Mouse (Mus musculus) adipocyte (in vitro differentiated cells): ENCODE measurements around the gene Plcb4.

Source experiments
- DNase-seq: peaks from one replicate; pipeline ENCODE4 v3.0.0-alpha.2; 2016; ENCODE audit warnings: low spot score

Plcb4 gene

GRCm38 (mm10) chr2:136012759-136013158 lies 353.9 kb downstream of the Plcb4 start:
- no peak for DNase-seq

DNA sequence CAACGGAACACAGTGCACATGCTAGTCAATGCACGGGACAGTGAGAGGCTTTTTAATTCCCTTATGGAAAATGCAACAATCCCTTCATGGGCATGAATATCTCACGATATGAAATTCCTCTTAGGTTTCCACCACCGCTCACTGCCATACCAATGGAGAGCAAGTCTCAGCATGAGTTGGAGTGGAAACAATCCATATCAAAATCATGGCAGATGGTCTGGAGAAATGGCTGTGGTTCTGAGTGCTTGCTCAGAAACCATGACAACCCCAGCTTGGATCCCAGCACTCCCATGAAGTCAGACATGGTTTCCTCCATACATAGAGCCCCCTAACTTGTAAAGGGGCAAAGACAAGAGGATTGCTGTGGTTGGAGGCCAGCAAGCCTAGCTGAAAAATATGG lies 389.7 kb downstream of the Plcb4 start:
- DNase-seq = no peak

DNA sequence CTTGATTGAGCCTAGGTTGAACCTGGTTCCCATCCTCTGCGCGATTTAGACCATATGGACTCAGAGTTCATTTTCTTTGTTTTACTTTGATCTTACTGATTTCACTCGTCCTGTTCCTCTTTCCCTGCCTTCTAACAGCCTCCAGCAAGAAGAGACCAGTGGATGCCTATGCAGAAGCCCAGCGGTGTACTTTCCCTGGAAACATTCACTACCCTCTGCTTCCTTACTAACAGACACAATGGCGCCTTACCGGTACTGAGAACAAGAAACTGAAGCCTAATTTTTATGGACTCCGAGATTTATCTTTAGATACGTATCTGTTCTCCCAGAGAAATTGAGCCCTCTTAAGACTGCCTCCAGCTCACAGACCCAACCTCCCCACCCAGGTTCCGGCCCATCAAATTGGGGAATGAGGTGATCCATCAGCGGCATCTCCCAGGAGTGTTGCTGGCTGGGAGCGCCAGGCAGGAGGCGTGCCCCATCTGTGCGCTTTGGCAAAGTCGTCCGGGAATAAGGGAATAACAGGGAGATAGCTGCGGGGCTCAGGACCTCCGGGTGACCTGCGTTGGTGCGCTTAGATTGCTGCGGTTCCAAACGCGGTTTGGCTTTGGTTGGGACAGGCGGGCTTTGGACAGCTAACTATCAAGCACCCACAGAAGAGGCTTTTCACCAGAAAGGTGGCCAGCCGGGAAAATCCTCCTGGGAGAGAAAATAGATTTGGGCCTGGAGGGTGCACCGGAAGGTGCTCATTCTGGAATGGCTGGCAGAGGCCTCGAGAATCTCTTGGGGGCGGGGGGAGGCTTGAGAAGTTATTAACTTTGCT lies 392.2 kb downstream of the Plcb4 start:
- DNase-seq = no peak

DNA sequence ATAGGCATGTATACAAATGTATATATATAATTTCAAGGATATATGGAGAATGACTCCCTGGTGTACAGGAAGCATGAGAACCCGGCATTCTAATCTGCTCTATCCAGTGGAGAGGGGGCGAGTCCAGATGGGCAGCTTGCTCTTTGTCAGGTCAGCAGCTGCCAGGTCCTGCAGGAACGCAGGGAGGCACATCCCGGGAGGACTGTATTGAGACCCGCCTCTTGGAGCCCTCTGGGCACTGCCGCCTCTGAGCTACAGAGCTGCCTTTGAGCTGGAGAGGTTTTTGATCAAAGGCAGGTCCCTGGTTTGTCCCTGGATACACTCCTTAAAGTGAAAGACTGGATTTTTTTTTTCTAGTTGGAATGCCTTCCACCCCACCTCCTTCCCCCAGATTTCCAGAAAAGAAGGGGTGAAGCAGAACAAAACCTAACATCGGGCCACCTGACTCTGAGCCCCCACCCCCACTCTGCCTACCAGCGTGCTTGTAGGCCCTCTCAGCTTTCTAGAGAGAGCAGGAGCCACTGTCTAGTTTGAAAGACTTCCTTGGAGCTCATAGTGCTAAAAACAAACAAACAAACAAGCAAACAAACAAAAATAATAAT lies 393.0 kb downstream of the Plcb4 start, which contains the start of gene Lamp5:
Gene Lamp5, plus strand, starts transcription at position 552 of the 602 bp plus-strand sequence.
- DNase-seq = no peak

DNA sequence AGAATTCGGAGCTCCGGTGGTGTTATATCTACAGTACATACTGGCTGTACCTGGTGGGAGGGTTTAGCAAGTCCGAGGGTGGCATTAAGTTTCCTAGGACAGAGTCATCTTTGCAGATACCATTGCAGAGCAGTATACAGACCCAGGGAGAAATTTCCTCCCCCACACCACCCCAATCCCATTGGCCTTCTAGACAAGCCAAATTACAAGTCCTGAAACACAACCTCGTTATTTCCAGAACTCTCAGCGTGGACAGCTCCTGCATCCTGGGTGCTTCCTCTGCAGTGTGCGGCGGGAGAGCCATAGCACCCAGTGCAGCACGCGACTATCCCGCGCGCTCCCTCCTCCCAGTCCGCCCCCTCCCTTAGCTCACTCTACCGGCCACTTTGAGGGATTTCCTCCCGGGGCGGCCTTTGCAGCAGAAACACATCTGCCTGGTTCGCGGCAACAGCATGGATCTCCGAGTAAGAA lies 399.1 kb downstream of the Plcb4 start:
- DNase-seq = no peak

GRCm38 (mm10) chr2:136058398-136058797 lies 399.6 kb downstream of the Plcb4 start:
- DNase-seq = no peak

GRCm38 (mm10) chr2:136059029-136059669 lies 400.3 kb downstream of the Plcb4 start:
- no peak for DNase-seq
